Mouse (Mus musculus): Measurements from ENCODE around the gene Rin1. TPM values are rescaled to one million over a fixed set of nuclear protein-coding genes. Genes with fewer than 3 reads are reported as not detected.
A peak's percentile ranks its signal among the peaks of the same experiment; 100 is the strongest.

The Rin1 gene
- polyA plus RNA-seq, 1 experiment from 2014 or later = 3.0 TPM

DNA sequence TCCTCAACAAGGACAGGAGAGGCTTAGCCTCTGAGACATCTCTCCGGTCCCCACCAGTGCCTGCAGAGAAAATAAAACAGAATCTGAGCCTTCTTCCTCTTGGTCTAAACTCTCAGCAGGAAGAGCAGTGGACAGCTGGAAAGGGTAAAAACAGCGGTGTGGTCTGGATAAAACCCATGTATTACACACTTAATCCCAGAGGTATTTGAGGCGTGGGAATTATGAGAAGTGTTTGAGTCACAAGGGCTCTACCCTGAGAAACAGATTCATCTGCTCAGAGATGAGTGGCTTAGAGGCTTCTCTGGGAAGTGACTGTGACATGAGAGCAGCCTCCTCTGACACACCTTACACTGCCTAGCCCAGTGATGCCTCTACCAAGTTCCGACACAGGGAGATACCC lies 32.7 kb upstream of the Rin1 start:
- Histone ChIP-seq H3K27ac (ENCODE audit: low read depth, low read length) (0 out of 2 replicates have a peak overlapping the region, but pooled peaks have one; percentile 18), H3K4me1 (ENCODE audit: control insufficient read depth, insufficient read depth, low read length) (peaks cover 11% of the 10 kb centered on the region; the same call in 1 of the 2 replicates), H3K4me2 (no peak overlapping the region), H3K9me3 (replicated peaks; ENCODE audit: control insufficient read depth, low read length) (no peaks in the 10 kb centered on the region), H3K4me3 (ENCODE audit: low read depth, low read length) (no peak overlapping the region), H3K36me3 (ENCODE audit: control insufficient read depth, insufficient read depth, low read length) (no peaks in the 10 kb centered on the region), H3K27me3 (ENCODE audit: control insufficient read depth, insufficient read depth, low read length) (no peaks in the 10 kb centered on the region), H3K9ac (ENCODE audit: low read depth, low read length) (no peak overlapping the region)
- ATAC-seq (replicated peaks; ENCODE audit: insufficient number of reproducible peaks, low FRiP score, low TSS enrichment) = no peak
- WGBS (ENCODE audit: insufficient replicate concordance) = 74% methylated on average over 4 of the region's 4 CpGs

DNA sequence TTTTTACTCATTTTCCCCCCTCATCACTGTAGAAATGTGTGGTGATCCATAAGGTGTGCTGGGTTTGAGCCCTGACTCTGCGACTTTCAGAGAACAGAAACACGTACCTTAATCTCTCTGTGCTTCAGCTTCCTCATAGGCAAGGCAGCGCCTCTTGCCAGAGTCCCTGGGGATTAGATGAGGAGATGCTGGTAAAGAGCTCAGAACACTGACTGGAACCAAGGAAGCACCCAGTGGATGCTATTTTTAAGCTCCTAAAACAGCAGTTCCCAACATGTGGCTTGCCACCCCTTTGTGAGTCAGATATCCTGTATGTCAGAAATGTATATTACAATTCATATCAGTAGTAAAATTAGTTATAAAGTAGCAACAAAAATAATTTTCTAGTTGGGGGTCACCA lies 32.1 kb upstream of the Rin1 start:
- no peak overlapping the region for H3K4me3 ChIP-seq (ENCODE audit: low read depth, low read length)
- H3K4me1 ChIP-seq (ENCODE audit: control insufficient read depth, insufficient read depth, low read length) = peaks cover 11% of the 10 kb centered on the region; the same call in 1 of the 2 replicates
- no peaks in the 10 kb centered on the region for H3K9me3 ChIP-seq (replicated peaks; ENCODE audit: control insufficient read depth, low read length)
- 77% methylated on average over 3 of the region's 3 CpGs for WGBS (ENCODE audit: insufficient replicate concordance)
- no peaks in the 10 kb centered on the region for H3K27me3 ChIP-seq (ENCODE audit: control insufficient read depth, insufficient read depth, low read length)
- H3K27ac ChIP-seq (ENCODE audit: low read depth, low read length) = no peak overlapping the region
- H3K4me2 ChIP-seq = no peak overlapping the region
- no peak for ATAC-seq (replicated peaks; ENCODE audit: insufficient number of reproducible peaks, low FRiP score, low TSS enrichment)
- H3K9ac ChIP-seq (ENCODE audit: low read depth, low read length) = no peak overlapping the region
- H3K36me3 ChIP-seq (ENCODE audit: control insufficient read depth, insufficient read depth, low read length) = no peaks in the 10 kb centered on the region

GRCm38 (mm10) chr19:5021416-5021815 lies 28.9 kb upstream of the Rin1 start:
- no peak for ATAC-seq (replicated peaks; ENCODE audit: insufficient number of reproducible peaks, low FRiP score, low TSS enrichment)
- Histone ChIP-seq H3K4me2 (no peak overlapping the region), H3K36me3 (ENCODE audit: control insufficient read depth, insufficient read depth, low read length) (no peaks in the 10 kb centered on the region), H3K4me3 (ENCODE audit: low read depth, low read length) (no peak overlapping the region), H3K9me3 (replicated peaks; ENCODE audit: control insufficient read depth, low read length) (no peaks in the 10 kb centered on the region), H3K4me1 (ENCODE audit: control insufficient read depth, insufficient read depth, low read length) (peaks cover 4% of the 10 kb centered on the region; the same call in 1 of the 2 replicates), H3K9ac (ENCODE audit: low read depth, low read length) (no peak overlapping the region), H3K27me3 (ENCODE audit: control insufficient read depth, insufficient read depth, low read length) (no peaks in the 10 kb centered on the region), H3K27ac (ENCODE audit: low read depth, low read length) (no peak overlapping the region)
- 81% methylated on average over 2 of the region's 2 CpGs for WGBS (ENCODE audit: insufficient replicate concordance)

DNA sequence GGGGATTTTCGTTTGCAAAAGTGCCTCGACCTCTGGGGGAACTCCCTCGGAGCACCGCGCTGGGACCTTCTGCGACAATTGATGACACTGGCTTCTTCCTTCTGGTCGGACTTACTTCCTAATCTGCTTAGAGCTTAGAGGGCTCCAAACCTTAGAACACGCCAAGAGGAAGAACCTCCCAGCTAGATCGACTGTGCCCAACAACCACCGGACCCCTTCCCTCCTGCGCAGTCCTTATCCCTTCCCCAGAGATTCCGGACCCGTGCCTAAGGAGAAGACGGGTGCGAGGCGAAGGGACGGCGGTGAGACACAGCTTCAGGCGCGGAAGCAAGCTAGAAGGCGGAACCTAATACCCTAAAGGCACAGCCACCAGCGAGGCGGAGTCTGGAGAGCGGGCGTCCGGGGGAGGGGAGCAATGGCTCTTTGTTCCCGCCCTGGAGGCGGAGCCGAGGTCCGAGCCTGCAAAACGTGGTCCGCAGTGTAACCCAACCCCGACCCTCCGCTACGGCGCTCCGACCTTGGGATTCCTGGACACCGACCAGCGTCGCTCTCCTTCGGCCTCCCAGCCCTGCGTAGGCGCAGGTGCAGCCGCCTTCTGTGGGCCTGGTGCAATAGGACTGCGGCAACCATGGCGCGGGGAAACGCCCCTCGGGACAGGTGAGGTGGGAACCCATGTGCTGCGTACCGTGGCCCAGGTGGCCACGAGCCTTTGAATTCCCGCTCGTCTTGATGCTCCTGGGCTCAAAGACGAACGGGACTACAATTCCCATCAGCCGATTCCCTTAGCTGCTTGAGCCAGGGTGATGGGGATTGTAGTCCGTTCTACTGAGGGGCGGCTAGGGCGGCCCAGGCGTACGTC lies 26.4 kb upstream of the Rin1 start, which contains the start of gene Slc29a2:
Gene Slc29a2, plus strand, starts transcription at position 240 of the 859 bp plus-strand sequence.
- peak; percentile 90 for ATAC-seq (replicated peaks; ENCODE audit: insufficient number of reproducible peaks, low FRiP score, low TSS enrichment)
- WGBS (ENCODE audit: insufficient replicate concordance) = under 1% methylated on average over 62 of the region's 62 CpGs
- H3K36me3 ChIP-seq (ENCODE audit: control insufficient read depth, insufficient read depth, low read length) = 0 out of 2 replicates have a peak, but pooled peaks cover 2% of the 10 kb centered on the region
- 0 out of 2 replicates have a peak, but pooled peaks cover 2% of the 10 kb centered on the region for H3K4me1 ChIP-seq (ENCODE audit: control insufficient read depth, insufficient read depth, low read length)
- H3K4me3 ChIP-seq (ENCODE audit: low read depth, low read length) = peak within 1 kb of the TSS; percentile 55
- peak within 1 kb of the TSS; percentile 78 for H3K9ac ChIP-seq (ENCODE audit: low read depth, low read length)
- H3K27ac ChIP-seq (ENCODE audit: low read depth, low read length) = peak within 1 kb of the TSS; percentile 81
- H3K27me3 ChIP-seq (ENCODE audit: control insufficient read depth, insufficient read depth, low read length) = no peaks in the 10 kb centered on the region
- H3K4me2 ChIP-seq = peak within 1 kb of the TSS; percentile 79
- no peaks in the 10 kb centered on the region for H3K9me3 ChIP-seq (replicated peaks; ENCODE audit: control insufficient read depth, low read length)

DNA sequence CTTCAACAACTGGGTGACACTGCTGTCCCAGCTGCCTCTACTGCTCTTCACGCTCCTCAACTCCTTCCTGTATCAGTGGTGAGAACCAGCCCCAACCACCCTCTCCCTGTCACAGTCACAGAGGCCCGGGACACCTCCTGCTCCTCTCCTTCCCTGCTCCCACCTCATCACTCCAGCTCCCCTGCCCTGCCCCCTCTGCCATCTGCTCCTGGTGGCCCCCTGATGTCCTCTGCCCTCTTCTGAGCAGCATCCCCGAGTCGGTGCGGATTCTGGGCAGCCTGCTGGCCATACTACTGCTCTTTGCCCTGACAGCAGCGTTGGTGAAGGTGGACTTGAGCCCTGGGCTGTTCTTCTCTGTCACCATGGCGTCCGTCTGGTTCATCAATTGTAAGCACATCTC lies 24.2 kb upstream of the Rin1 start:
- no peak overlapping the region for H3K4me2 ChIP-seq
- H3K27me3 ChIP-seq (ENCODE audit: control insufficient read depth, insufficient read depth, low read length) = no peaks in the 10 kb centered on the region
- no peak overlapping the region for H3K27ac ChIP-seq (ENCODE audit: low read depth, low read length)
- H3K4me1 ChIP-seq (ENCODE audit: control insufficient read depth, insufficient read depth, low read length) = 0 out of 2 replicates have a peak, but pooled peaks cover 2% of the 10 kb centered on the region
- no peak overlapping the region for H3K4me3 ChIP-seq (ENCODE audit: low read depth, low read length)
- H3K9ac ChIP-seq (ENCODE audit: low read depth, low read length) = no peak overlapping the region
- no peak for ATAC-seq (replicated peaks; ENCODE audit: insufficient number of reproducible peaks, low FRiP score, low TSS enrichment)
- peaks cover 7% of the 10 kb centered on the region; the same call in 1 of the 2 replicates for H3K36me3 ChIP-seq (ENCODE audit: control insufficient read depth, insufficient read depth, low read length)
- H3K9me3 ChIP-seq (replicated peaks; ENCODE audit: control insufficient read depth, low read length) = no peaks in the 10 kb centered on the region
- WGBS (ENCODE audit: insufficient replicate concordance) = 85% methylated on average over 8 of the region's 8 CpGs

DNA sequence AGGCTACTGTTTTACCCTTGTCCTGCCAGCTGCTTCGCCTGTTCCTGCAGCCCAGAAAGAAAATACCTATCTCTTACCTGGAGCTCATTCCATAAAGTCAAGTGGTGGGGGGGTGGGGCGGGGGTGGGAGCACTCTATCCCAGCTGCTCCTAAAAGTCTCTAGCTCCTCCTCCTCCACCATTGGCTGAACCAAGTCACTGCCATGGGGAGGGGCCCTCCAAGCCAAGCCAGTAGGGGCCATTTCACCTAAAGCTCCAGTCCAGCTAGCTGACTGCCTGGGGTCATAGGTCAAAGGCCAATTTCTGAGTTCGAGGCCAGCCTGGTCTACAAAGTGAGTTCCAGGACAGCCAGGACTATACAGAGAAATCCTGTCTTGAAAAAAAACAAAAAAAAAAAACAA lies 17.6 kb upstream of the Rin1 start:
- H3K27ac ChIP-seq (ENCODE audit: low read depth, low read length) = no peak overlapping the region
- no peaks in the 10 kb centered on the region for H3K9me3 ChIP-seq (replicated peaks; ENCODE audit: control insufficient read depth, low read length)
- no peaks in the 10 kb centered on the region for H3K4me1 ChIP-seq (ENCODE audit: control insufficient read depth, insufficient read depth, low read length)
- H3K36me3 ChIP-seq (ENCODE audit: control insufficient read depth, insufficient read depth, low read length) = peaks cover 9% of the 10 kb centered on the region; the same call in 1 of the 2 replicates
- H3K4me3 ChIP-seq (ENCODE audit: low read depth, low read length) = no peak overlapping the region
- 71% methylated on average over 3 of the region's 3 CpGs for WGBS (ENCODE audit: insufficient replicate concordance)
- ATAC-seq (replicated peaks; ENCODE audit: insufficient number of reproducible peaks, low FRiP score, low TSS enrichment) = no peak
- no peaks in the 10 kb centered on the region for H3K27me3 ChIP-seq (ENCODE audit: control insufficient read depth, insufficient read depth, low read length)
- no peak overlapping the region for H3K9ac ChIP-seq (ENCODE audit: low read depth, low read length)
- H3K4me2 ChIP-seq = no peak overlapping the region

GRCm38 (mm10) chr19:5036577-5036976 lies 13.7 kb upstream of the Rin1 start:
- 78% methylated on average over 4 of the region's 4 CpGs for WGBS (ENCODE audit: insufficient replicate concordance)
- Histone ChIP-seq H3K4me2 (no peak overlapping the region), H3K4me3 (ENCODE audit: low read depth, low read length) (no peak overlapping the region), H3K9ac (ENCODE audit: low read depth, low read length) (no peak overlapping the region), H3K9me3 (replicated peaks; ENCODE audit: control insufficient read depth, low read length) (no peaks in the 10 kb centered on the region), H3K27ac (ENCODE audit: low read depth, low read length) (no peak overlapping the region), H3K27me3 (ENCODE audit: control insufficient read depth, insufficient read depth, low read length) (no peaks in the 10 kb centered on the region), H3K36me3 (ENCODE audit: control insufficient read depth, insufficient read depth, low read length) (peaks cover under 1% of the 10 kb centered on the region; the same call in 1 of the 2 replicates), H3K4me1 (ENCODE audit: control insufficient read depth, insufficient read depth, low read length) (peaks cover 14% of the 10 kb centered on the region)
- ATAC-seq (replicated peaks; ENCODE audit: insufficient number of reproducible peaks, low FRiP score, low TSS enrichment) = no peak

- 0 out of 2 replicates have a peak, but pooled peaks have one; percentile 19 for ATAC-seq (replicated peaks; ENCODE audit: insufficient number of reproducible peaks, low FRiP score, low TSS enrichment)
- H3K27ac ChIP-seq (ENCODE audit: low read depth, low read length) = 0 out of 2 replicates have a peak overlapping the region, but pooled peaks have one; percentile 57
- 4% methylated on average over 32 of the region's 32 CpGs for WGBS (ENCODE audit: insufficient replicate concordance)
- H3K36me3 ChIP-seq (ENCODE audit: control insufficient read depth, insufficient read depth, low read length) = no peaks in the 10 kb centered on the region
- no peaks in the 10 kb centered on the region for H3K27me3 ChIP-seq (ENCODE audit: control insufficient read depth, insufficient read depth, low read length)
- H3K9ac ChIP-seq (ENCODE audit: low read depth, low read length) = peak overlapping the region; percentile 88
- peaks cover 20% of the 10 kb centered on the region for H3K4me1 ChIP-seq (ENCODE audit: control insufficient read depth, insufficient read depth, low read length)
- H3K9me3 ChIP-seq (replicated peaks; ENCODE audit: control insufficient read depth, low read length) = no peaks in the 10 kb centered on the region
- peak overlapping the region; percentile 76 for H3K4me3 ChIP-seq (ENCODE audit: low read depth, low read length)
- H3K4me2 ChIP-seq = peak overlapping the region; percentile 95
These were observed 12.4 kb upstream of the Rin1 start for GRCm38 (mm10) chr19:5037678-5038571.
